ENCODE assay signal across 22 mouse cellular contexts in genomic region chr6:113373491-113373890, GRCm38 (mm10). TPM values are rescaled to one million over a fixed set of nuclear protein-coding genes. Genes with fewer than 3 reads are reported as not detected.
A peak's percentile ranks its signal among the peaks of the same experiment; 100 is the strongest.
DNase-seq lines count a peak whose midpoint lies in the region; ATAC-seq and TF ChIP-seq lines count a peak whose summit lies in the region.
"Had no signal": no experiment of that assay in that cellular context is flagged by ENCODE, and none has a peak within 500 bp of the region (broad histone marks: within the 10 kb centered on the region; RNA-seq: fewer than 3 reads in every experiment).

No protein-coding gene starts in this region.

- peak; percentile 34 for TF ChIP-seq CTCF in liver, embryonic 14.5 days (IDR thresholded peaks at IDR 0.05; ENCODE audit: low read depth)

- peaks cover 41% of the 10 kb centered on the region for H3K36me3 ChIP-seq in liver, embryonic 14.5 days (replicated peaks; ENCODE audit: control insufficient read depth, insufficient read depth, low read depth)

- peak overlapping the region; percentile 38 for H3K4me2 ChIP-seq in liver, embryonic 14.5 days (ENCODE audit: low read depth)
- H3K4me2 ChIP-seq: embryonic facial prominence, embryonic 15.5 days; heart, embryonic 13.5 days; hindbrain, embryonic 15.5 days; kidney, embryonic 15.5 days; midbrain, embryonic 12.5 days; neural tube, embryonic 12.5 days had no signal

- peaks cover 22 to 23% of the 10 kb centered on the region in 2 experiments for H3K4me1 ChIP-seq in liver, embryonic 14.5 days (replicated peaks; ENCODE audit: control insufficient read depth in 2 of 2, insufficient read depth in 2 of 2, low read length in 1 of 2)

- peak; percentile 58 for DNase-seq in adrenal gland, postnatal 14 days
- DNase-seq in adrenal gland, adult 8-10 months = no peak
- peak; percentile 18 for DNase-seq in thymus, postnatal 0 days (ENCODE audit: low spot score)
- DNase-seq in thymus, adult 18-20 months = no peak
- peak; percentile 27 to 47 (median 45) for DNase-seq in liver, embryonic 14.5 days (ENCODE audit: low read depth in 3 of 3, low spot score in 3 of 3)
- DNase-seq in thymus, postnatal 4 days = peak; percentile 43
- DNase-seq in cerebellum, postnatal 4 days (ENCODE audit: low spot score in 2 of 2) = no peak
- no peak for DNase-seq in layer of hippocampus, adult 11-12 months (ENCODE audit: low spot score)
- DNase-seq: cerebellum, adult 18-20 months; cerebellum, postnatal 25 days; kidney, postnatal 4 days; lung, adult 18-20 months; spleen, adult 18-20 months had no signal

- ATAC-seq in liver, embryonic 14.5 days (ENCODE audit: insufficient read depth) = peak; percentile 25
- ATAC-seq: intestine, embryonic 16.5 days had no signal

- H3K27me3 ChIP-seq in liver, embryonic 14.5 days (ENCODE audit: control insufficient read depth, insufficient read depth, low read length) = no peaks in the 10 kb centered on the region
- H3K27me3 ChIP-seq: embryonic facial prominence, embryonic 15.5 days; heart, embryonic 13.5 days; hindbrain, embryonic 15.5 days; kidney, embryonic 15.5 days; midbrain, embryonic 12.5 days; neural tube, embryonic 12.5 days had no signal

- no peaks in the 10 kb centered on the region for H3K9me3 ChIP-seq in liver, embryonic 14.5 days (ENCODE audit: control insufficient read depth, low read length)
- H3K9me3 ChIP-seq: embryonic facial prominence, embryonic 15.5 days; G1E; heart, embryonic 13.5 days; hindbrain, embryonic 15.5 days; kidney, embryonic 15.5 days; limb, embryonic 10.5 days; midbrain, embryonic 12.5 days; neural tube, embryonic 12.5 days had no signal

- H3K4me3 ChIP-seq in liver, embryonic 14.5 days (ENCODE audit: insufficient read depth in 1 of 2, low read depth in 2 of 2, low read length in 2 of 2) = peak overlapping the region in 1 of 2 experiments; percentile 8; a peak in 1 of 4 replicates
- H3K4me3 ChIP-seq: embryonic facial prominence, embryonic 15.5 days; heart, embryonic 13.5 days; hindbrain, embryonic 15.5 days; kidney, embryonic 15.5 days; limb, embryonic 10.5 days; midbrain, embryonic 12.5 days; neural tube, embryonic 12.5 days had no signal

- 43% methylated on average over 4 of the region's 4 CpGs for WGBS in liver, embryonic 14.5 days (ENCODE audit: insufficient replicate concordance)

- H3K9ac ChIP-seq in liver, embryonic 14.5 days (replicated peaks) = peak overlapping the region; percentile 19
- H3K9ac ChIP-seq: embryonic facial prominence, embryonic 15.5 days; heart, embryonic 13.5 days; hindbrain, embryonic 15.5 days; kidney, embryonic 15.5 days; midbrain, embryonic 12.5 days; neural tube, embryonic 12.5 days had no signal

- peak overlapping the region; percentile 47 for H3K27ac ChIP-seq in liver, embryonic 14.5 days
- H3K27ac ChIP-seq: embryonic facial prominence, embryonic 15.5 days; heart, embryonic 13.5 days; hindbrain, embryonic 15.5 days; kidney, embryonic 15.5 days; limb, embryonic 10.5 days; midbrain, embryonic 12.5 days; neural tube, embryonic 12.5 days had no signal

- TF ChIP-seq EP300 in liver, embryonic 14.5 days (IDR thresholded peaks at IDR 0.05; ENCODE audit: low read depth) = peak; percentile 71

RNA-seq across cellular contexts. Expression of gene Tada3, which starts 4.2 kb away (rescaled TPM):
- total RNA-seq in adrenal gland, postnatal 14 days (2021) = 34.9 and 35.5 TPM in 2 replicates
- 10 to 100 TPM; 39.3 to 47.1 (median 43.4) TPM for total RNA-seq in adrenal gland, adult 8-10 months (2022)
- 37.5 and 39.5 TPM in 2 replicates for polyA plus RNA-seq in thymus, postnatal 0 days (2015; fragmentation: Nextera tagmentation; extraction: Ambion mirVana)
- 10.3 and 15.1 TPM in 2 replicates for polyA plus RNA-seq in liver, embryonic 14.5 days (2012; rRNA removed)
- 15.6 and 18.7 TPM in 2 replicates for polyA plus RNA-seq in liver, embryonic 14.5 days (2014; fragmentation: Nextera tagmentation; extraction: Ambion mirVana)

RNA-seq across cellular contexts. Expression of gene Arpc4, which starts 4.4 kb away (rescaled TPM):
- total RNA-seq in adrenal gland, postnatal 14 days (2021) = 165 and 176 TPM in 2 replicates
- 100 to 1,000 TPM; 199 to 228 (median 204) TPM for total RNA-seq in adrenal gland, adult 8-10 months (2022)
- polyA plus RNA-seq in thymus, postnatal 0 days (2015; fragmentation: Nextera tagmentation; extraction: Ambion mirVana) = 528 and 562 TPM in 2 replicates
- 37.2 and 43.7 TPM in 2 replicates for polyA plus RNA-seq in liver, embryonic 14.5 days (2012; rRNA removed)
- 102 and 103 TPM in 2 replicates for polyA plus RNA-seq in liver, embryonic 14.5 days (2014; fragmentation: Nextera tagmentation; extraction: Ambion mirVana)

RNA-seq across cellular contexts. Expression of gene Ttll3, which starts 15.6 kb away (rescaled TPM):
- total RNA-seq in adrenal gland, postnatal 14 days (2021) = 4.1 and 4.2 TPM in 2 replicates
- 1 to 10 TPM; 2.6 to 7.4 (median 3.9) TPM for total RNA-seq in adrenal gland, adult 8-10 months (2022)
- polyA plus RNA-seq in thymus, postnatal 0 days (2015; fragmentation: Nextera tagmentation; extraction: Ambion mirVana) = 4.6 and 7.2 TPM in 2 replicates
- polyA plus RNA-seq in liver, embryonic 14.5 days (2012; rRNA removed) = 1.6 and 2.3 TPM in 2 replicates
- 0.41 and 0.44 TPM in 2 replicates for polyA plus RNA-seq in liver, embryonic 14.5 days (2014; fragmentation: Nextera tagmentation; extraction: Ambion mirVana)

RNA-seq across cellular contexts. Expression of gene Camk1, which starts 29.7 kb away (rescaled TPM):
- 46.4 and 49.3 TPM in 2 replicates for total RNA-seq in adrenal gland, postnatal 14 days (2021)
- 10 to 100 TPM; 50.1 to 74.6 (median 64.6) TPM for total RNA-seq in adrenal gland, adult 8-10 months (2022)
- polyA plus RNA-seq in thymus, postnatal 0 days (2015; fragmentation: Nextera tagmentation; extraction: Ambion mirVana) = 10.9 and 12.7 TPM in 2 replicates
- 6.9 and 9.0 TPM in 2 replicates for polyA plus RNA-seq in liver, embryonic 14.5 days (2012; rRNA removed)
- 16.3 and 19.7 TPM in 2 replicates for polyA plus RNA-seq in liver, embryonic 14.5 days (2014; fragmentation: Nextera tagmentation; extraction: Ambion mirVana)

RNA-seq across cellular contexts. Expression of gene Rpusd3, which starts 45.6 kb away (rescaled TPM):
- 11.3 and 16.9 TPM in 2 replicates for total RNA-seq in adrenal gland, postnatal 14 days (2021)
- total RNA-seq in adrenal gland, adult 8-10 months (2022) = 10 to 100 TPM in 3 of 4 experiments, 1 to 10 TPM in 1; 7.6 to 13.8 (median 11.6) TPM
- polyA plus RNA-seq in thymus, postnatal 0 days (2015; fragmentation: Nextera tagmentation; extraction: Ambion mirVana) = 25.3 and 26.7 TPM in 2 replicates
- 8.1 and 12.8 TPM in 2 replicates for polyA plus RNA-seq in liver, embryonic 14.5 days (2012; rRNA removed)
- polyA plus RNA-seq in liver, embryonic 14.5 days (2014; fragmentation: Nextera tagmentation; extraction: Ambion mirVana) = 8.6 and 11.0 TPM in 2 replicates

Comparison
In these comparisons a context has a peak if more than half of its experiments do, and no peak if none do; other contexts are left out.
1. DNase-seq: peak in adrenal gland, postnatal 14 days (single experiment), thymus, postnatal 0 days (single experiment), liver, embryonic 14.5 days (3 of 3) and thymus, postnatal 4 days (single experiment); none in adrenal gland, adult 8-10 months (single experiment), thymus, adult 18-20 months (0 of 2), cerebellum, postnatal 4 days (0 of 2) and layer of hippocampus, adult 11-12 months (single experiment).